Mouse (Mus musculus) olfactory bulb, adult 2 months (tissue): ENCODE measurements at regions not wholly inside any gene's neighbourhood (a gene's known extent, or its start where the extent isn't known, plus 50 kb on each side); places are given as distances from the start of the nearest gene placed in this dataset.

Experiments used
- CTCF ChIP-seq: fragments of 200-500 bp; IDR thresholded peaks from 2 replicates; pipeline ENCODE4 v1.5.1; 2012; ENCODE audit warnings: low read depth, mild to moderate bottlenecking, low read length, moderate library complexity; ENCODE audit not compliant: insufficient read depth
- POLR2A ChIP-seq: fragments of 200-500 bp; IDR thresholded peaks from 2 replicates; pipeline ENCODE4 v1.6.1; 2012; ENCODE audit warnings: mild to moderate bottlenecking, low read depth, low read length, moderate library complexity; ENCODE audit not compliant: insufficient read depth

- TF ChIP-seq POLR2A = no peak
- no peak for TF ChIP-seq CTCF
These were observed 156.2 kb upstream of the Tgfbr2 start for GRCm38 (mm10) chr9:116331406-116331805.
